Mouse (Mus musculus) lung, postnatal 0 days (tissue): ENCODE measurements around the gene Hic2. TPM values are rescaled to one million over a fixed set of nuclear protein-coding genes. Genes with fewer than 3 reads are reported as not detected.

Experiments used
- ATAC-seq: fragments of 200-750 bp; cut with Nextera tagmentation; 2 replicates; pipeline ENCODE4 v1.8.0; 2017; ENCODE audit warnings: moderate library complexity
- DNase-seq: peaks from one replicate; pipeline ENCODE4 v3.0.0-alpha.2; 2016; ENCODE audit warnings: low spot score
- H3K27ac ChIP-seq: fragments of 300-500 bp; sonication (generic); 2 replicates; pipeline ENCODE4 v1.5.1; 2014; ENCODE audit warnings: antibody characterized with exemption, mild to moderate bottlenecking, low read length, mixed read lengths
- H3K27me3 ChIP-seq: fragments of 300-500 bp; sonication (generic); replicated peaks from 2 replicates; pipeline ENCODE4 v1.6.1; 2014; ENCODE audit warnings: low read length, mixed read lengths; ENCODE audit not compliant: insufficient read depth
- H3K36me3 ChIP-seq: fragments of 300-500 bp; sonication (generic); 2 replicates; pipeline ENCODE4 v1.6.1; 2014; ENCODE audit warnings: low read length, mixed read lengths; ENCODE audit not compliant: insufficient read depth
- H3K4me1 ChIP-seq: fragments of 300-500 bp; sonication (generic); 2 replicates; pipeline ENCODE4 v1.6.1; 2014; ENCODE audit warnings: antibody characterized with exemption, low read depth, low read length, mixed read lengths; ENCODE audit not compliant: insufficient read depth
- H3K4me2 ChIP-seq: fragments of 300-500 bp; sonication (generic); replicated peaks from 2 replicates; pipeline ENCODE4 v1.6.1; 2014; ENCODE audit warnings: low read depth, mild to moderate bottlenecking, low read length, moderate library complexity, mixed read lengths
- H3K4me3 ChIP-seq: fragments of 300-500 bp; sonication (generic); 2 replicates; pipeline ENCODE4 v1.5.1; 2014; ENCODE audit warnings: low read depth, low read length
- H3K9ac ChIP-seq: fragments of 300-500 bp; sonication (generic); replicated peaks from 2 replicates; pipeline ENCODE4 v1.6.1; 2014; ENCODE audit warnings: low read depth, mild to moderate bottlenecking
- H3K9me3 ChIP-seq: fragments of 300-500 bp; sonication (generic); 2 replicates; pipeline ENCODE4 v1.6.1; 2016; ENCODE audit warnings: low read length, mixed read lengths
- CTCF ChIP-seq: IDR thresholded peaks from 2 replicates; pipeline ENCODE4 v1.5.1; 2016; ENCODE audit warnings: antibody characterized with exemption, mild to moderate bottlenecking
- EP300 ChIP-seq: IDR thresholded peaks from 2 replicates; pipeline ENCODE4 v1.6.1; 2016; ENCODE audit warnings: antibody characterized with exemption, mild to moderate bottlenecking, control low read depth
- WGBS: fragments of 180-500 bp; shearing (Covaris S2); extraction: QIAGEN DNeasy Blood & Tissue Kit; methylation state at CpG from one replicate; pipeline ENCODE4 v1.1.7; 2014; 5-methylcytosine and 5-hydroxymethylcytosine counted together
- polyA plus RNA-seq: library from polyadenylated mRNA; unstranded; fragments of >200 nt; fragmentation: Nextera tagmentation; extraction: Ambion mirVana; gene quantifications from 2 replicates; pipeline ENCODE4 v1.2.1, GENCODE M21; 2015

Hic2 gene
- polyA plus RNA-seq, 1 experiment from 2014 or later: 2.0 TPM

DNA sequence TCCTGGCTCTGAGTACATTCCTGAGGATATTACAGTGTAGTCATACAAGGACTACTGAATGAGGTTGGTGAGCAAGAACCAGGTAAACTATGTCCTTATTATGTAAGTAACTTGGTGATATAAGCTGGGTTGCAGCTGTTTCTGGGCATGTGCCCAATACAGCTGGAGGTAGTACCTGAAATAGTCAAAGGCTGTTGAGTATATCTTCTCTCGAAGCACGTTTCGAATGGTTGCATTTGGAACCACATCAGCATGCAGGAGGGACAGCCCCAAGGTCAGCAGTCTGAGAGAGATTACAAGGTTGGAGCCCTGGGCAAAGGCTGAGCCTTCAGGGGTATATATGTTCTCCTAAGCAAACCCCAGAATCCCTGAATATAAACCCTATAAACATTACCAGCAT lies 67.4 kb downstream of the Hic2 start:
- WGBS: 90% methylated on average over 3 of the region's 3 CpGs
- H3K4me1 ChIP-seq: no peaks in the 10 kb centered on the region
- H3K9me3 ChIP-seq: no peaks in the 10 kb centered on the region
- ATAC-seq (no peak), DNase-seq (no peak)
- no peak overlapping the region for H3K9ac ChIP-seq
- peaks cover 43% of the 10 kb centered on the region; the same call in 1 of the 2 replicates for H3K36me3 ChIP-seq
- no peak overlapping the region for H3K27ac ChIP-seq
- H3K4me2 ChIP-seq: no peak overlapping the region
- no peak for TF ChIP-seq CTCF
- no peak for TF ChIP-seq EP300
- H3K27me3 ChIP-seq: no peaks in the 10 kb centered on the region
- no peak overlapping the region for H3K4me3 ChIP-seq

DNA sequence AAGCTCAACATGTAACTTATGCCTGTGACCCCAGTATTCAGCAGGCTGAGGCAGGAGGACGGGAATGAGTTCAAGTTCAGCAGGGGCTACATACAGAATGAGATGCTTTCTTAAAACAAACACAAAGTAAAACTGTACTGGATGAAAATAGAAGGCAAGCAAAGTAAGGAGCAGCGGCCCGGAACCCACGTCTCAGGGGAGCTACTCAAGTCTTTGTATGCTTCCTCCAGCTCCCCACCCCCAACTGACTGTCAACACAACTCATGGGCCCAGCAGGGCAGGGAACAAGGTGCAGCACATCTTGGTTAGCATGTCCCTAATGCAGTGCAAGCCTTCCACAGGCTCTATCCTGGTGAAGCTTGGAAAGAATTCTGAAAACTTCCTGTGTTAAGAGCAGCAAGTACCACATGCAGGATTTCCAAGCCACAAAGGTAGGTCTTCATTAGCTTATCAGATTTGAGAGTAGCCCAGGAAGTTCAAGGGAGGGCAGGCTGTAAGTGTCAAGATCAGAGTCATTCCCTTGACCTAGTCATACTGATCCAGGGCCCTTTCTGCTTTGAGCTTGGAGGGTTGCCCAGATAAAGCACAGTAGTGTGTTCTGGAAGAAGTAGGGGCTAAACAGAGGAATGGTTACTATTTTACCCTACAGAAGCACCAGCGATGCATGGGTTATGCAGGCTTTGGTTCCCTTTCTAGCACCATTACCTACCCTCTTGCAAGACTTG lies 70.3 kb downstream of the Hic2 start:
- Histone ChIP-seq H3K27ac (no peak overlapping the region), H3K4me3 (no peak overlapping the region), H3K36me3 (peaks cover 26% of the 10 kb centered on the region; the same call in 1 of the 2 replicates), H3K9ac (no peak overlapping the region), H3K4me2 (no peak overlapping the region), H3K27me3 (no peaks in the 10 kb centered on the region), H3K9me3 (no peaks in the 10 kb centered on the region), H3K4me1 (no peaks in the 10 kb centered on the region)
- 80% methylated on average over 5 of the region's 5 CpGs for WGBS
- ATAC-seq: no peak
- no peak for DNase-seq
- no peak for TF ChIP-seq EP300
- no peak for TF ChIP-seq CTCF

DNA sequence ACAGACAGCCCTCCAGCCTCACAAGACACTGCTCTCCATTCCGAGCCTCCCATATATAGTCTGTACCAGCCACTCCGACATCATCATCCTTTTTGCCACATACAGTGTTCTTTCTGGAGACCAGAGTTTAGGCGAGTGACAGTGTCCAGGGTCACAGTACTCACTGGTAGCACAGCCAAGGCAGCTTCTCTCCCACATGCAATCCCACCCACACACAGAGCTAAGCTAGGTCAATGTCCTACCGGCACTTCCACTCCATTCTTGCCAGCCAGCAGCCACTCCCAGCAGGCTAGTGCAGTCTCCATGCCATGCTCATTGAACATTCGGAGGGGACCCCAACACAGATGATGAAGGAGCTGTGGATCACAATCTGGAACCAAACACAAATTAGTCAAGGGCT lies 74.1 kb downstream of the Hic2 start:
- Histone ChIP-seq H3K9ac (no peak overlapping the region), H3K4me1 (no peaks in the 10 kb centered on the region), H3K9me3 (no peaks in the 10 kb centered on the region), H3K4me2 (no peak overlapping the region), H3K27me3 (no peaks in the 10 kb centered on the region), H3K36me3 (peaks cover 5% of the 10 kb centered on the region; the same call in 1 of the 2 replicates), H3K4me3 (no peak overlapping the region), H3K27ac (no peak overlapping the region)
- WGBS: 93% methylated on average over 5 of the region's 5 CpGs
- no peak for TF ChIP-seq EP300
- TF ChIP-seq CTCF: no peak
- ATAC-seq: no peak
- DNase-seq: no peak

- TF ChIP-seq EP300 (peak; percentile 41; the same call in 1 of the 2 replicates), CTCF (no peak)
- ATAC-seq: peak; percentile 89
- peak; percentile 57 for DNase-seq
- H3K27me3 ChIP-seq: no peaks in the 10 kb centered on the region
- H3K9me3 ChIP-seq: no peaks in the 10 kb centered on the region
- no peak overlapping the region for H3K9ac ChIP-seq
- no peak overlapping the region for H3K4me2 ChIP-seq
- 71% methylated on average over 10 of the region's 10 CpGs for WGBS
- peaks cover 5% of the 10 kb centered on the region; the same call in 1 of the 2 replicates for H3K36me3 ChIP-seq
- no peak overlapping the region for H3K27ac ChIP-seq
- no peak overlapping the region for H3K4me3 ChIP-seq
- H3K4me1 ChIP-seq: no peaks in the 10 kb centered on the region
Measured at GRCm38 (mm10) chr16:17309036-17309435, 75.7 kb downstream of the Hic2 start.

GRCm38 (mm10) chr16:17312531-17312930 lies 79.2 kb downstream of the Hic2 start:
- no peak overlapping the region for H3K27ac ChIP-seq
- DNase-seq (no peak), ATAC-seq (no peak)
- H3K9me3 ChIP-seq: no peaks in the 10 kb centered on the region
- peaks cover 5% of the 10 kb centered on the region; the same call in 1 of the 2 replicates for H3K36me3 ChIP-seq
- no peaks in the 10 kb centered on the region for H3K4me1 ChIP-seq
- no peak for TF ChIP-seq EP300
- TF ChIP-seq CTCF: no peak
- no peak overlapping the region for H3K4me2 ChIP-seq
- H3K9ac ChIP-seq: no peak overlapping the region
- H3K4me3 ChIP-seq: no peak overlapping the region
- WGBS: 86% methylated on average over 5 of the region's 5 CpGs
- no peaks in the 10 kb centered on the region for H3K27me3 ChIP-seq

Other genes starting within 250 kb of the Hic2 start
- gene Ypel1, start 163.9 kb upstream of the Hic2 start, polyA plus RNA-seq: 10.6 and 15.1 TPM in 2 replicates
- 82.2 and 91.4 TPM in 2 replicates for gene Ppil2, start 122.3 kb upstream of the Hic2 start, polyA plus RNA-seq
- 0.90 and 1.3 TPM in 2 replicates for gene 2610318N02Rik, start 108.4 kb upstream of the Hic2 start, polyA plus RNA-seq
- 20.6 and 34.6 TPM in 2 replicates for gene Sdf2l1, start 101.2 kb upstream of the Hic2 start, polyA plus RNA-seq
- 1.6 TPM in 2 replicates for gene Ydjc, start 89.0 kb upstream of the Hic2 start, polyA plus RNA-seq
- gene Ccdc116, start 86.3 kb upstream of the Hic2 start, polyA plus RNA-seq: 0.08 and 0.13 TPM in 2 replicates
- gene Ube2l3, start 30.9 kb upstream of the Hic2 start, polyA plus RNA-seq: 197 and 200 TPM in 2 replicates
- 0.07 TPM in 1 of 2 replicates, not detected in the other for gene Rimbp3, start 25.0 kb upstream of the Hic2 start, polyA plus RNA-seq
- 7.1 and 7.7 TPM in 2 replicates for gene Tmem191c, start 42.5 kb downstream of the Hic2 start, polyA plus RNA-seq
- gene Serpind1, start 97.8 kb downstream of the Hic2 start, polyA plus RNA-seq: 1.2 and 2.1 TPM in 2 replicates
- gene Snap29, start 172.4 kb downstream of the Hic2 start, polyA plus RNA-seq: 11.5 and 13.4 TPM in 2 replicates
- 14.2 and 17.1 TPM in 2 replicates for gene Pi4ka, start 172.7 kb downstream of the Hic2 start, polyA plus RNA-seq
- 33.1 and 39.6 TPM in 2 replicates for gene Crkl, start 218.4 kb downstream of the Hic2 start, polyA plus RNA-seq